Mouse (Mus musculus): ENCODE measurements around the gene Rdh16f1. TPM values are rescaled to one million over a fixed set of nuclear protein-coding genes. Genes with fewer than 3 reads are reported as not detected.
"Not testable (repeated sequence)": the region's sequence is repeated elsewhere in the genome, so short reads cannot be mapped to it uniquely, and the experiment has no call there.

Rdh16f1 gene
- polyA plus RNA-seq, 1 experiment = not detected

GRCm38 (mm10) chr10:127835292-127835691 lies 75.7 kb downstream of the Rdh16f1 start:
- H3K4me3 ChIP-seq (ENCODE audit: insufficient read depth, low read depth, low read length) = no peak overlapping the region
- H3K27ac ChIP-seq (replicated peaks; ENCODE audit: low read depth, low read length) = no peak overlapping the region
- H3K4me1 ChIP-seq (ENCODE audit: control insufficient read depth, insufficient read depth, insufficient read length, low read length) = no peaks in the 10 kb centered on the region; the same call in 1 of the 2 replicates

DNA sequence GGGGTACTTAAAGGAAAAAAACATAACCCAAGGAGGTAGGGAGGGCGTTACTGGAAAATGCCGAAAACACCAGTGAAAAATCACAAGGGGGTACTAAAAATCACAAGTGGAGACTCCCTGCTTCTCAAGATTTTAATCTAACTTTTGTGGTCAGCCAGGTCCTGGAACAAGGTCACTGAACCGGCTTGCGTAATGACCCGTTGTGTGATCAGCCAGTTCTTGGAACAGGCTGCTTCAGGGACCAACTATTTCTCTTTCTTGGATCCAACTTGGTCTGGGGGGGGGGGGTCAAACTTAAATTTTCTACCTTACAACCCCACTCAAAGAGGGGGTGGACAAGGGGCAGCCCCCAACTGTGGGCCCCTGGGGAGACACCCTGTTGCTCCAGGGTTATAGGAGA lies 78.2 kb downstream of the Rdh16f1 start:
- H3K27ac ChIP-seq (replicated peaks; ENCODE audit: low read depth, low read length); H3K4me3 ChIP-seq (ENCODE audit: insufficient read depth, low read depth, low read length); H3K4me1 ChIP-seq (ENCODE audit: control insufficient read depth, insufficient read depth, insufficient read length, low read length): not testable (repeated sequence)

GRCm38 (mm10) chr10:127838539-127838938 lies 79.0 kb downstream of the Rdh16f1 start:
- Histone ChIP-seq H3K27ac (replicated peaks; ENCODE audit: low read depth, low read length) (no peak overlapping the region), H3K4me1 (ENCODE audit: control insufficient read depth, insufficient read depth, insufficient read length, low read length) (no peaks in the 10 kb centered on the region; the same call in 1 of the 2 replicates), H3K4me3 (ENCODE audit: insufficient read depth, low read depth, low read length) (no peak overlapping the region)

DNA sequence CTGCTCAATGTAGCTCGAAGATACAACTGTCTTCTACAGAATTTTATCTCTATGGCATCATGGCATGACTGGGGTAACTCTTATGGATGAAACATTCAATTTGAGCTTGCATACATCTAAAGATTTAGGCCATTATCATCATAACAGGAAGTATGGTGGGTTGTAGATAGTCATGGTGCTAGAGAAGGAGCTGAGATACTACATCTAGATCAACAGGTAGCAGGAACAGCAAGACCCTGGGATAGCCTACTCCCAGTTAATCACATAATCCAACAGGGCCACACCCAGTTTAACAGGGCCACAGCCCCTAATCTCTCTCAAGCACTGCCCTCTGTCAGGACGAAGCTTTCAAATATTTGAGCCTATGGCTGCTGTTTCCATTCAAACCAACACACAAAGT lies 81.2 kb downstream of the Rdh16f1 start:
- Histone ChIP-seq H3K27ac (replicated peaks; ENCODE audit: low read depth, low read length) (no peak overlapping the region), H3K4me3 (ENCODE audit: insufficient read depth, low read depth, low read length) (no peak overlapping the region), H3K4me1 (ENCODE audit: control insufficient read depth, insufficient read depth, insufficient read length, low read length) (no peaks in the 10 kb centered on the region)

Other genes starting within 250 kb of the Rdh16f1 start
- gene Ndufa4l2, start 244.8 kb upstream of the Rdh16f1 start, polyA plus RNA-seq (2012; ENCODE audit: insufficient read depth, insufficient read length, missing spikeins) = 13.0 and 14.5 TPM in 2 replicates
- 15.5 and 16.7 TPM in 2 replicates for gene Shmt2, start 237.3 kb upstream of the Rdh16f1 start, polyA plus RNA-seq (2012; ENCODE audit: insufficient read depth, insufficient read length, missing spikeins)
- gene Nxph4, start 225.2 kb upstream of the Rdh16f1 start, polyA plus RNA-seq (2012; ENCODE audit: insufficient read depth, insufficient read length, missing spikeins) = not detected in 2 replicates
- 43.8 and 47.2 TPM in 2 replicates for gene Lrp1, start 138.6 kb upstream of the Rdh16f1 start, polyA plus RNA-seq (2012; ENCODE audit: insufficient read depth, insufficient read length, missing spikeins)
- gene Stat6, start 116.8 kb upstream of the Rdh16f1 start, polyA plus RNA-seq (2012; ENCODE audit: insufficient read depth, insufficient read length, missing spikeins) = 24.7 and 28.8 TPM in 2 replicates
- gene Nemp1, start 92.9 kb upstream of the Rdh16f1 start, polyA plus RNA-seq (2012; ENCODE audit: insufficient read depth, insufficient read length, missing spikeins) = 1.0 and 2.5 TPM in 2 replicates
- 4.2 and 6.3 TPM in 2 replicates for gene Nab2, start 91.2 kb upstream of the Rdh16f1 start, polyA plus RNA-seq (2012; ENCODE audit: insufficient read depth, insufficient read length, missing spikeins)
- gene Myo1a, start 54.6 kb upstream of the Rdh16f1 start, polyA plus RNA-seq (2012; ENCODE audit: insufficient read depth, insufficient read length, missing spikeins) = not detected in 2 replicates
- gene Tac2, start 35.3 kb upstream of the Rdh16f1 start, polyA plus RNA-seq (2012; ENCODE audit: insufficient read depth, insufficient read length, missing spikeins) = not detected in 2 replicates
- gene Zbtb39, start 20.2 kb upstream of the Rdh16f1 start, polyA plus RNA-seq (2012; ENCODE audit: insufficient read depth, insufficient read length, missing spikeins) = 2.7 and 3.3 TPM in 2 replicates
- gene Gpr182, start 8.1 kb upstream of the Rdh16f1 start, polyA plus RNA-seq (2012; ENCODE audit: insufficient read depth, insufficient read length, missing spikeins) = 1.5 TPM in 2 replicates
- not detected in 2 replicates for gene Rdh1, start 66 bp upstream of the Rdh16f1 start, polyA plus RNA-seq (2012; ENCODE audit: insufficient read depth, insufficient read length, missing spikeins)
- gene Rdh9, start 16.6 kb downstream of the Rdh16f1 start, polyA plus RNA-seq (2012; ENCODE audit: insufficient read depth, insufficient read length, missing spikeins) = not detected in 2 replicates
- gene Rdh16, start 41.4 kb downstream of the Rdh16f1 start, polyA plus RNA-seq (2012; ENCODE audit: insufficient read depth, insufficient read length, missing spikeins) = 0.52 TPM in 1 of 2 replicates, not detected in the other
- gene Rdh19, start 90.1 kb downstream of the Rdh16f1 start, polyA plus RNA-seq (2012; ENCODE audit: insufficient read depth, insufficient read length, missing spikeins) = not detected in 2 replicates
- gene Rdh16f2, start 106.7 kb downstream of the Rdh16f1 start, polyA plus RNA-seq (2012; ENCODE audit: insufficient read depth, insufficient read length, missing spikeins) = not detected in 2 replicates
- 3.7 TPM in 1 of 2 replicates, not detected in the other for gene Rdh7, start 129.0 kb downstream of the Rdh16f1 start, polyA plus RNA-seq (2012; ENCODE audit: insufficient read depth, insufficient read length, missing spikeins)
- not detected in 2 replicates for gene Sdr9c7, start 138.7 kb downstream of the Rdh16f1 start, polyA plus RNA-seq (2012; ENCODE audit: insufficient read depth, insufficient read length, missing spikeins)
- gene Hsd17b6, start 247.8 kb downstream of the Rdh16f1 start, polyA plus RNA-seq (2012; ENCODE audit: insufficient read depth, insufficient read length, missing spikeins) = not detected in 2 replicates